Mouse (Mus musculus): ENCODE data around the gene Mpg. TPM values are rescaled to one million over a fixed set of nuclear protein-coding genes. Genes with fewer than 3 reads are reported as not detected.
"Not testable (repeated sequence)": the region's sequence is repeated elsewhere in the genome, so short reads cannot be mapped to it uniquely, and the experiment has no call there.

Mpg gene
- polyA plus RNA-seq, 1 experiment, result 9.3 TPM

DNA sequence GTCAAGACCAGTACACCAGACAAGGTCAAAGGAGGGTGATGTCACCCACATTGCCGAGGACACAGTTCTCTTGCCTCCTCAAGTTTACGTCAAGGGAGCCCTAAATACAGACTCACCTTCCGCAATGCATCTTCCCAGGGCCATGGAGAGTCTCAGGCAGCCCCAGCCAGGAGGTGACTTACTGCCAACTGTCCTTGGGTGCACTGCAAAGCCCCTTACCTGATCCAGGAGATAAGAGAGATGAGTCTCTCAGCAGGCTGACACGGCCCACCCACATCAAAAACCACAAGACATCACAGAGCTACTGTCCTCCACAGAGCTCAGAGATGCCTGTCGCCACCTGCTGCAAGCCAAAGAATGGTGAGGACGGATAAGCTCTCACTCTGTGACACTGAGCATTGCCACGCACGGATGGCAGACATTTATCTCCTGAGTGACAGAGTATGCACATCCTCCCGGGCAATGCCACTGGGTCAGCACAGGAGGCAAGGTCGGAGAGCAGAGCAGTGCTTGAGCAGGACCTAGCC is 26.2 kb upstream of the Mpg start, which contains the start of gene Il9r:
Gene Il9r, minus strand, starts transcription at position 205 of the 527 bp plus-strand sequence.
- no peak for DNase-seq (ENCODE audit: low read depth, low spot score)
- 63% methylated on average over 10 of the region's 10 CpGs for WGBS

DNA sequence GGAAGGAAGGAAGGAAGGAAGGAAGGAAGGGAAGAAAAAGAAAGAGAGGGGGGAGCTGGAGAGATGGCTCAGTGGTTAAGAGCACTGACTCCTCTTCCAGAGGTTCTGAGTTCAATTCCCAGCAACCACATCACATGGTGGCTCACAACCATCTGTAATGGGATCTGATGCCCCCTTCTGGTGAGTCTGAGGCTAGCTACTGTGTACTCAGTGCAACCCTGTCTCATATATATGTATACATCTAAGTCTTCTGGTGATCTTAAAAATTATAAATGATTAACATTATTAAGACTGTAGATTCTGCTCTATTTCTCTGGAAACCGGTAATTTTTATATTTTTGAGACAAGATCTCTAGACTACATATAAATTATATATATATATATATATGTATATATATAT is 25.3 kb upstream of the Mpg start:
- DNase-seq (ENCODE audit: low read depth, low spot score), result not testable (repeated sequence)
- 52% methylated on average over 1 of the region's 1 CpGs for WGBS

DNA sequence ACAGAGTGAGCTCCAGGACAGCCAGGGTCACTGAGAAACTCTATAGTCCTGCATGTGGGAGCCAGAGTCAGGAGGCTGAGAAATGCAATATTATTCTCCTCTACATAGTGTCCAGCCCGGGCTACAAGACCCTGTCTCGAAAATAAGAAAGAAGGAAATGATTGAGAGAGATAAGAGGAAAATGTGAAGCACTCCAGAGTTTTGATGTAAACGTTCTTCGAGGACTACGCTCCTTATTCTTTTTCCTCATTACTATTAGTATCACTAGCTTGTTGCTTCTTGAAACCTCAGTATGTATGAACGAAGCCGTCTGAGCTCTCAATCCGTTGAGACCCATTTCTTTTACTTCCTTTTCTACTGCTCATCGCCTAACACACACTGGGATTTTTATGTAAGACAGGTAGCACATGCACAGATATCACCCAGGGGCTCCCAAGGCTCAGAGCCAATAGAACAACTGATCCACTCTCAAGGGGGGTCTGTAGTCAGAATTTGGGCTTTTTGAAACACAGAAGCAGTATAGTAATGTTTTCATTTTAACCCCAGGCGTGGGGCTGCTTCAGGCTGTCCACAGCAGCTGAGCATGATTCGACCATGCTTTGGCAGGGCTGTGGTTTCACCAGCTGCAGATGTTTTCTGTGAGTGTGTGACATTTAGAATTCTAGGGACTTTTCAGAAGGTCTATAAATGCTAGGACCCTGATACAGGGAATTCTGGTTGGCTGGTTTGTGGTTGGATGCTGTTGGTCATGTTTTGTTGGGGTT is 24.2 kb upstream of the Mpg start:
- DNase-seq (ENCODE audit: low read depth, low spot score), result no peak
- WGBS, result 69% methylated on average over 11 of the region's 11 CpGs

DNA sequence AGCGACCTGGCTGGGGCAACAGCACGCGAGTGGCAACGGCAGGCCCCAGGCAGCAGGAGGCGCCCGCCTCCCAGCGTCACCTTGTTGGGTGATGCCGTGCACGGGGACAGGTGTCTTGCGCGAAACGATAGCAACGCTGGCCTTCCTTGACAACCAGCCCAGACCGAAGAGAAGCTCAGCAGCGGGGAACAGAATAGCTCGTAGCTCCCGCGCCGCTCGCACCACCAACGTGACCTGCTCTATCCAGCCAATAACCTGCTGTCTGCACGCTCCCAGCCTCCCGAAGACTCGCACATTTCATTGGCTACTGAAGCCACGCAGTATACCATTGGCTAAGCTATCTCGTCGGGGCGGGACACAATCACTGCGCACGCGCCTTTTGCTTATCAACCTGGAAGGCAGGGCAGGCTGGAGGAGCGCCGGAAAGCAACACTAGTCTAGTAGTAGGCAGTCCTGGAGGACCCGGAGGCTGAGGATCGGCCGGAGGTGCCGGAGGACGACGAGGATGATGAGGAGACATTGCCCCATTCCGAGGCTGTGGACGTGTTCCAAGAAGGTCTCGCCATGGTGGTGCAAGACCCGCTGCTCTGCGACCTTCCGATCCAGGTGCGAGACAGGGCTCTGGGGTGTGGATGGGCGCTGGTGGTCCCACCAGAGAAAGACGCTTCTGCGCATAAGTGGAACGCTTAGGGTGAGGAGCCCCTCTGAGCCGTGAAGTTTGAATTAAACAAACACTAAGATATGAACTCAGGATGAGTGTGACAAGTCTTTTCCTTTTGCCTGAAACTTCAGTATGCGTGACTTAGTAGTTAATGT is 21.0 kb upstream of the Mpg start, which contains the start of gene Snrnp25:
Gene Snrnp25, plus strand, starts transcription at position 358 of the 816 bp plus-strand sequence.
- WGBS, result under 1% methylated on average over 52 of the region's 52 CpGs
- peak; percentile 98 for DNase-seq (ENCODE audit: low read depth, low spot score)

DNA sequence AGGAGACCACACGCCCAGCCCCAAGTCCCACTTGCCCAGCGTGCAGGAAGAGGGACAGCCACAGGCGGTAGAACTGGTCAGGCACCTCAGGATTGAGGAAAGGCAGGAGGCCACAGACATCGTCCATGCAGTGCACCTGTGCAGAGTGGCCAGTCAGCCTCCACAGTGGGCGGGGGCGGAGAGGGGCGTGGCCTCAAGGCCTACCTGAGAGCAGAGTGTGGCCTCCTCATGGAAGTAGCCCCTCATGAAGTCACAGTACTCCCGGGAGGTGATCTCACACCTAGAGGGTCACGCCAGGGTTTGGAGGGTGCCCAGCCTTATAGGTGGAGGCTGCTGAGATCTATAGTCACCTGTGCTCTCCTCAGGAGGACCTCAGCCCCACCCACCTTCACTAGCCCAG is 15.7 kb upstream of the Mpg start:
- WGBS, result 77% methylated on average over 9 of the region's 9 CpGs
- DNase-seq (ENCODE audit: low read depth, low spot score), result no peak

DNA sequence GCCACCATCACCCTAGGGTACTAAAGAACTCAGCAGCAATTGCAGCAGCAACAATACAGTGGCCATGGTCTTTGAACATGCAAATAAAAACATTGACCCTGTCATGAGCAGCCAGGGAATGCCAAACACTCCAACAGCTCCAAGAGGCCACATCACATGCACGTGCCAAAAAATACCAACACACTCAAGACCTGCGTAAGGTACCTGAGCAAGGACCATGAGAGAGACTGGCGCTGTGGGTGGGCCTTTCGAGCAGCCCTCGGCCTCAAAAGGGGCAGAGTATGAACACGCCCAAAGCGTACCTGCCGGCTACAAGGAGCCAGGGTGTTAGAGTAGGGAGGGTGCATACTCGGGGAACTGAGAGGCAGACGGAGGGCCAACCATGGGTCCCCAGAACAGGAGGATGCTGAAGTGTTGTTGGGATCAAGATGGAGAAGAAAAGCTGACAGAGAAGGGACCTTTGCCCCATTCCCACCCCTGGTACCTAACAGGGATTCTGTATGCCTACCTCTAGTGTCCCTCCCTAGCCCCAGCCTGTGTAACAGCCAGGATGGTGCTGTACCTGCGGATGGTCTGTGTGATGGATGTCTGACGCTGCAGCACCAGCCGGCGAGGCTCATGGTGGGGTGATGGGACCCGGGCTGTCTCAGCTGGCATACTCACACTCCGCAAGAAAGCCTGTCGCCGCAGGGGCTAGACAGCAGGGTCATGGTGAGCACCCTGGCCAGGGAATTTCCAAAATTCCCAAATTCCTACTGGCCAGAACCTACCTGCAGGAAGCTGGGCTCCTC is 10.7 kb upstream of the Mpg start:
- 92% methylated on average over 18 of the region's 18 CpGs for WGBS
- no peak for DNase-seq (ENCODE audit: low read depth, low spot score)

GRCm38 (mm10) chr11:32216851-32217250 is 9.5 kb upstream of the Mpg start:
- 28% methylated on average over 8 of the region's 8 CpGs for WGBS
- no peak for DNase-seq (ENCODE audit: low read depth, low spot score)

GRCm38 (mm10) chr11:32218501-32219050 is 7.7 kb upstream of the Mpg start:
- DNase-seq (ENCODE audit: low read depth, low spot score), result no peak
- WGBS, result 66% methylated on average over 6 of the region's 6 CpGs

- WGBS, result 86% methylated on average over 10 of the region's 10 CpGs
- no peak for DNase-seq (ENCODE audit: low read depth, low spot score)
Measured at GRCm38 (mm10) chr11:32219287-32219686, 7.0 kb upstream of the Mpg start.

GRCm38 (mm10) chr11:32220607-32221224 is 5.6 kb upstream of the Mpg start:
- WGBS, result 28% methylated on average over 10 of the region's 10 CpGs
- DNase-seq (ENCODE audit: low read depth, low spot score), result no peak

- under 1% methylated on average over 41 of the region's 46 CpGs for WGBS
- no peak for DNase-seq (ENCODE audit: low read depth, low spot score)
Measured at GRCm38 (mm10) chr11:32221225-32221950, 4.9 kb upstream of the Mpg start.

DNA sequence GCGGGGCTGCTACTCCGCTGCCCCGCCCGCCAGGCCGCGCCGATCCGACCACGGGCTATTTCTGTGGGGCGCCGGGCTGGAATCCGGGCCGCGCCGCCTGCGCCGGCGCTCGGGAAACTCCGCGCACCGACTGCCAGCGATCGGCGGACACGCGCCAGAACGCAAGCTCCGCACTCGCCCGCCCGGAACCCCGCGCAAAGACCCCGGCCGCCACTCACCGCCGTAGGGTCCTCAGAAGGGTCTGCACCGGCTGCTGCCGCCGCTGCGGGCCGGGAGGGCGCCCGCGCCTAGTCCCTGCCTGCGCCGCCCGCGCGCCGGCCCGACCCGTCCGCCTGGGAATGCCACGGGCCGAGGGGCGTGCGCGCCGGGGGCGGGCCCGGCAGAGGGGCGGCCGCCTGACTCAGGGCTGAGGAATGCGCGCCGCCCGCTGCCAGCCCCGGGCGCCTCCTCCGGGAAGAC is 4.3 kb upstream of the Mpg start, which contains the start of gene Rhbdf1:
Gene Rhbdf1, minus strand, starts transcription at position 350 of the 459 bp plus-strand sequence.
- DNase-seq (ENCODE audit: low read depth, low spot score), result no peak
- WGBS, result under 1% methylated on average over 72 of the region's 72 CpGs

DNA sequence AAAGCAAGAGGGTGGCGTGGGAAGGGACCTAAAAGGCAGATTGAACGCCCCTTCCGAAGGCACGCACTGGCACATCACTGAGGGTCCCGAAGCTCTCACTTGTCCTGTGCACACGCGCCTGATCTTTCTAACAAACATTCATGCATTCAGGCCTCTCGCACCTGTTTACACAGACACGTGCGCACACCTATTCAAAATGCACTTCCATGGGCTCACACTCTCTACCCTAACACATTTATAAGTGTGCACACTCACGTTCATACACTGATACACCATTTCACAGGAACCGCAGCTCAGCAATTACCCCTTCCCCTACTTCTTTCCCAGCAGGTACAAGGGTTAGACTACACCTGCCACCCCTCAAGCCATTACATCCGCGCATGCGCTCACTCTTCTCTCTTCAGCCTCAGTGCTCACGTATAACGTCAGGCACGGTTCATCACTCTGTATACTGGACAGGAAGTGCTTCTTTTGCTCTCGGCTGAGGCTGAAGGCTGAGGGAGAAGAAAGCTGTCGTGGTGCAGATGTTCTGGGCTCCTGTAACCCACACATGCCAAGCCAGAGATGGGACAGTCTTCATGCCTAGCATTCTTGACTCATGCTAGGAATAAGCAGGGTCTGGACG is 3.6 kb upstream of the Mpg start:
- WGBS, result 3% methylated on average over 21 of the region's 21 CpGs
- no peak for DNase-seq (ENCODE audit: low read depth, low spot score)

DNA sequence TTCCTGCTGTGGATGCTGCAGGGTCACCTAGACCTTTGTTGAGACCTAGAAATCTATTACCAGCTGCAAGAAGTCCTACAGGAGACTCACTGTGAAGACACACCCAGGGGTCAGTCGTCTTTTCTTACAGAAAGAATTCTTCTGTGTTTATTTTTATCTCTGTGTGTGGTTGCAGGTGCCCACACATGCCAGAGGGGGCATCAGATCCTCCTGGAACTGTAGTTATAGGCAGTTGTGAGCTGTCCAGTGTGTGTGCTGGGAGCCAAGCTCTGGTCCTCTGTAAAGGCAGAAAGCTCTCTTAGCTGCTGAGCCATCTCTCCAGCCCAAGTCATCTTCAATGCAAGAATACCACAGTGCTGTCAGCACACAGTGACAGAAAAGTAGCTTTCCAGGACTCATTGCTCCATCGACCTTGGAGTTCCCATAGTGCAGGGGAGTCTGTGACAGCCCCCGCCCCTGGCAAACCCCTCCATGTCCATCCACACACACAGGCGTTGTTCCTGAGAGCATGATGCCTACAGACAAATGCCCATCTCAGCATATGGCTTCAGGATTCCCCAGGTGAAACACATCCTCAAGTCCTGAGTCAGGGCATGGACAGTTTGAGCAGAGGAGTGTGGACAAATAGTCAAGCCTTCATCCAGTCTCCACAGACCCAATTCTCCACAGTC is 2.9 kb upstream of the Mpg start:
- no peak for DNase-seq (ENCODE audit: low read depth, low spot score)
- 75% methylated on average over 4 of the region's 4 CpGs for WGBS

- DNase-seq (ENCODE audit: low read depth, low spot score), result no peak
- 5% methylated on average over 4 of the region's 4 CpGs for WGBS
Measured at GRCm38 (mm10) chr11:32224468-32225139, 1.7 kb upstream of the Mpg start.

GRCm38 (mm10) chr11:32225222-32226104 is 842 bp upstream of the Mpg start:
- 30% methylated on average over 7 of the region's 7 CpGs for WGBS
- DNase-seq (ENCODE audit: low read depth, low spot score), result no peak

Data from large intestine, adult 2 months (tissue).